Mouse (Mus musculus): ENCODE data around the gene Hoxb7. TPM values are rescaled to one million over a fixed set of nuclear protein-coding genes. Genes with fewer than 3 reads are reported as not detected.
A peak's percentile ranks its signal among the peaks of the same experiment; 100 is the strongest.

The Hoxb7 gene
- polyA plus RNA-seq, 1 experiment from 2014 or later: not detected

- H3K27ac ChIP-seq (replicated peaks): no peak overlapping the region
- under 1% methylated on average over 24 of the region's 24 CpGs for WGBS
- no peaks in the 10 kb centered on the region for H3K36me3 ChIP-seq
- H3K4me3 ChIP-seq: no peak overlapping the region
- peaks cover 100% of the 10 kb centered on the region for H3K27me3 ChIP-seq (ENCODE audit: low read depth, poor library complexity, severe bottlenecking)
- no peaks in the 10 kb centered on the region for H3K9me3 ChIP-seq (replicated peaks)
- peak; percentile 86 for DNase-seq (ENCODE audit: low spot score)
- H3K4me1 ChIP-seq: no peaks in the 10 kb centered on the region
Measured at GRCm38 (mm10) chr11:96261323-96261890, 25.0 kb upstream of the Hoxb7 start.

GRCm38 (mm10) chr11:96262262-96262830 lies 24.1 kb upstream of the Hoxb7 start:
- WGBS: 10% methylated on average over 6 of the region's 6 CpGs
- Histone ChIP-seq H3K4me3 (no peak overlapping the region), H3K27me3 (ENCODE audit: low read depth, poor library complexity, severe bottlenecking) (peaks cover 100% of the 10 kb centered on the region), H3K36me3 (no peaks in the 10 kb centered on the region), H3K9me3 (replicated peaks) (no peaks in the 10 kb centered on the region), H3K27ac (replicated peaks) (no peak overlapping the region), H3K4me1 (no peaks in the 10 kb centered on the region)
- peak; percentile 22 for DNase-seq (ENCODE audit: low spot score)

GRCm38 (mm10) chr11:96263636-96264389 lies 22.6 kb upstream of the Hoxb7 start:
- DNase-seq (ENCODE audit: low spot score): no peak
- Histone ChIP-seq H3K27me3 (ENCODE audit: low read depth, poor library complexity, severe bottlenecking) (peaks cover 100% of the 10 kb centered on the region), H3K36me3 (no peaks in the 10 kb centered on the region), H3K27ac (replicated peaks) (no peak overlapping the region), H3K9me3 (replicated peaks) (no peaks in the 10 kb centered on the region), H3K4me1 (no peaks in the 10 kb centered on the region), H3K4me3 (no peak overlapping the region)
- under 1% methylated on average over 33 of the region's 33 CpGs for WGBS

- H3K36me3 ChIP-seq: no peaks in the 10 kb centered on the region
- peak; percentile 53 for DNase-seq (ENCODE audit: low spot score)
- no peak overlapping the region for H3K4me3 ChIP-seq
- no peaks in the 10 kb centered on the region for H3K9me3 ChIP-seq (replicated peaks)
- WGBS: under 1% methylated on average over 8 of the region's 8 CpGs
- no peak overlapping the region for H3K27ac ChIP-seq (replicated peaks)
- H3K27me3 ChIP-seq (ENCODE audit: low read depth, poor library complexity, severe bottlenecking): peaks cover 100% of the 10 kb centered on the region
- H3K4me1 ChIP-seq: no peaks in the 10 kb centered on the region
Measured at GRCm38 (mm10) chr11:96264390-96265020, 21.9 kb upstream of the Hoxb7 start.

GRCm38 (mm10) chr11:96265954-96266353 lies 20.5 kb upstream of the Hoxb7 start:
- Histone ChIP-seq H3K4me3 (no peak overlapping the region), H3K9me3 (replicated peaks) (no peaks in the 10 kb centered on the region), H3K36me3 (no peaks in the 10 kb centered on the region), H3K27ac (replicated peaks) (no peak overlapping the region), H3K4me1 (peaks cover 2% of the 10 kb centered on the region; the same call in 1 of the 2 replicates), H3K27me3 (ENCODE audit: low read depth, poor library complexity, severe bottlenecking) (peaks cover 100% of the 10 kb centered on the region)
- peak; percentile 39 for DNase-seq (ENCODE audit: low spot score)
- WGBS: 2% methylated on average over 7 of the region's 7 CpGs

GRCm38 (mm10) chr11:96267021-96267920 lies 19.2 kb upstream of the Hoxb7 start:
- Histone ChIP-seq H3K4me1 (peaks cover 15% of the 10 kb centered on the region), H3K27ac (replicated peaks) (no peak overlapping the region), H3K36me3 (no peaks in the 10 kb centered on the region), H3K4me3 (no peak overlapping the region), H3K9me3 (replicated peaks) (no peaks in the 10 kb centered on the region), H3K27me3 (ENCODE audit: low read depth, poor library complexity, severe bottlenecking) (peaks cover 100% of the 10 kb centered on the region)
- DNase-seq (ENCODE audit: low spot score): peak; percentile 40
- WGBS: 9% methylated on average over 7 of the region's 7 CpGs

GRCm38 (mm10) chr11:96268031-96268745 lies 18.2 kb upstream of the Hoxb7 start:
- H3K4me3 ChIP-seq: no peak overlapping the region
- H3K27me3 ChIP-seq (ENCODE audit: low read depth, poor library complexity, severe bottlenecking): peaks cover 100% of the 10 kb centered on the region
- H3K9me3 ChIP-seq (replicated peaks): no peaks in the 10 kb centered on the region
- 3% methylated on average over 1 of the region's 1 CpGs for WGBS
- peaks cover 18% of the 10 kb centered on the region for H3K4me1 ChIP-seq
- peak; percentile 34 for DNase-seq (ENCODE audit: low spot score)
- no peak overlapping the region for H3K27ac ChIP-seq (replicated peaks)
- no peaks in the 10 kb centered on the region for H3K36me3 ChIP-seq

GRCm38 (mm10) chr11:96269869-96270268 lies 16.6 kb upstream of the Hoxb7 start:
- Histone ChIP-seq H3K4me1 (peaks cover 18% of the 10 kb centered on the region), H3K27me3 (ENCODE audit: low read depth, poor library complexity, severe bottlenecking) (peaks cover 100% of the 10 kb centered on the region), H3K36me3 (no peaks in the 10 kb centered on the region), H3K9me3 (replicated peaks) (no peaks in the 10 kb centered on the region), H3K27ac (replicated peaks) (no peak overlapping the region), H3K4me3 (no peak overlapping the region)
- no peak for DNase-seq (ENCODE audit: low spot score)
- WGBS: under 1% methylated on average over 19 of the region's 19 CpGs

GRCm38 (mm10) chr11:96270996-96271540 lies 15.4 kb upstream of the Hoxb7 start, which contains the start of gene Hoxb9:
Hoxb9 (plus strand) TSS chr11:96271457.
- DNase-seq (ENCODE audit: low spot score): no peak
- H3K27ac ChIP-seq (replicated peaks): no peak within 1 kb of the TSS
- no peaks in the 10 kb centered on the region for H3K9me3 ChIP-seq (replicated peaks)
- H3K4me3 ChIP-seq: no peak within 1 kb of the TSS
- peaks cover 100% of the 10 kb centered on the region for H3K27me3 ChIP-seq (ENCODE audit: low read depth, poor library complexity, severe bottlenecking)
- WGBS: under 1% methylated on average over 40 of the region's 40 CpGs
- no peaks in the 10 kb centered on the region for H3K36me3 ChIP-seq
- peaks cover 18% of the 10 kb centered on the region for H3K4me1 ChIP-seq

- Histone ChIP-seq H3K4me3 (no peak overlapping the region), H3K36me3 (no peaks in the 10 kb centered on the region), H3K9me3 (replicated peaks) (no peaks in the 10 kb centered on the region), H3K4me1 (peaks cover 18% of the 10 kb centered on the region), H3K27me3 (ENCODE audit: low read depth, poor library complexity, severe bottlenecking) (peaks cover 100% of the 10 kb centered on the region), H3K27ac (replicated peaks) (no peak overlapping the region)
- DNase-seq (ENCODE audit: low spot score): no peak
- WGBS: under 1% methylated on average over 52 of the region's 52 CpGs
Measured at GRCm38 (mm10) chr11:96271541-96272011, 14.8 kb upstream of the Hoxb7 start.

Measured in midbrain, embryonic 10.5 days (tissue).